Mouse (Mus musculus) embryonic fibroblast, embryonic 13.5 days (primary cell): ENCODE data around the gene Nod1. TPM values are rescaled to one million over a fixed set of nuclear protein-coding genes. Genes with fewer than 3 reads are reported as not detected.

Source experiments
- H3K27ac ChIP-seq: 2 replicates; pipeline ENCODE4 v1.5.1; 2012; ENCODE audit warnings: low read length, control low read depth, inconsistent platforms; ENCODE audit not compliant: insufficient read depth
- H3K4me1 ChIP-seq: 2 replicates; pipeline ENCODE4 v1.6.1; 2011; ENCODE audit warnings: low read length; ENCODE audit not compliant: control insufficient read depth, insufficient read depth
- H3K4me3 ChIP-seq: 2 replicates; pipeline ENCODE4 v1.5.1; 2011; ENCODE audit warnings: mild to moderate bottlenecking, control low read depth, low read length; ENCODE audit not compliant: insufficient read depth
- CTCF ChIP-seq: IDR thresholded peaks from 2 replicates; pipeline ENCODE4 v1.5.1; 2011; ENCODE audit warnings: mild to moderate bottlenecking, control low read depth, low read length, moderate library complexity, borderline replicate concordance; ENCODE audit not compliant: insufficient read depth
- POLR2A ChIP-seq: IDR thresholded peaks from 2 replicates; pipeline ENCODE4 v1.6.1; 2011; ENCODE audit warnings: low read depth, mild to moderate bottlenecking, control low read depth, low read length, moderate library complexity
- polyA plus RNA-seq: library from polyadenylated mRNA; stranded (reverse); fragments of >200 nt; gene quantifications from 2 replicates; pipeline ENCODE4 v1.2.4, GENCODE M21; 2011; ENCODE audit warnings: low read depth; ENCODE audit not compliant: missing spikeins, insufficient read length

Gene Nod1
- polyA plus RNA-seq, 1 experiment: 5.9 TPM

- H3K27ac ChIP-seq: no peak overlapping the region
- TF ChIP-seq CTCF: no peak
- no peak for TF ChIP-seq POLR2A
- H3K4me3 ChIP-seq: no peak overlapping the region
- H3K4me1 ChIP-seq: no peaks in the 10 kb centered on the region
Measured at GRCm38 (mm10) chr6:54927946-54928345, 44.5 kb downstream of the Nod1 start.

GRCm38 (mm10) chr6:54926899-54927298, 45.5 kb downstream of the Nod1 start:
- no peak for TF ChIP-seq POLR2A
- no peak for TF ChIP-seq CTCF
- Histone ChIP-seq H3K4me3 (no peak overlapping the region), H3K27ac (no peak overlapping the region), H3K4me1 (no peaks in the 10 kb centered on the region)

DNA sequence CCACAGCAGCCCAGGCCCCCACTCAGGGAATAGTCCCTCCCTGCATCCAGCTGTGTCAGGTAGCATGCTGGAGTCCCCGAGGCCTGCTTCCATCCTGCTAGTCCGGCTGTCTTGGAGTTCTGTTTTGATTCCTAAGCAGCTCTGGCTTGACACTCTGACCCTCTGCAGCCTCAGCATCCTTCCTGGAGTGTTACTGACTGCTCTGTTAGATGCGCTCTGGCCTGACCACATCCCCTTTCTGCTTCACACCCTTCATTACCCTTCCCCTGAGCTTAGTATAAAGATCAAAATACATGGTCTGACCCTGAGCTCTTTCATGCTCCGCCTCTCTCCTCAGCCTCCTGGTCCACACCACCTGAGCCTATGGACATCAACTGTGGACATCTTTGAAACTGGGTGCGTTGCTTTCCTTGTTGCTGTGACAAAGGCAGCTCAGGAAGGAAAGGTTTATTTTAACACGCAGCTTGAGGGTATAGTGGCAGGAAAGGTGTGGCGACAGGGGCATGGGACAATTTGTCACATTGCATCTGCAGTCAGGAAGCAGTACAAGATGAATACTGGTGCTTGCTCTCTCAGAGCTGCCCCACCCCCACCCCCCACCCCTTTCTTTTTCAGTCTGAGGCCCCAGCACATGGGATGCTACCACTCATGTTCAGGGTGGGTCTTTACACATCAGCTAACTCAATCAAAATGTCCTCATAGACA, 46.5 kb downstream of the Nod1 start:
- no peaks in the 10 kb centered on the region for H3K4me1 ChIP-seq
- no peak overlapping the region for H3K4me3 ChIP-seq
- no peak for TF ChIP-seq POLR2A
- TF ChIP-seq CTCF: no peak
- no peak overlapping the region for H3K27ac ChIP-seq

- no peaks in the 10 kb centered on the region for H3K4me1 ChIP-seq
- no peak overlapping the region for H3K4me3 ChIP-seq
- TF ChIP-seq POLR2A (no peak), CTCF (no peak)
- H3K27ac ChIP-seq: no peak overlapping the region
Measured at GRCm38 (mm10) chr6:54924538-54924937, 47.9 kb downstream of the Nod1 start.

DNA sequence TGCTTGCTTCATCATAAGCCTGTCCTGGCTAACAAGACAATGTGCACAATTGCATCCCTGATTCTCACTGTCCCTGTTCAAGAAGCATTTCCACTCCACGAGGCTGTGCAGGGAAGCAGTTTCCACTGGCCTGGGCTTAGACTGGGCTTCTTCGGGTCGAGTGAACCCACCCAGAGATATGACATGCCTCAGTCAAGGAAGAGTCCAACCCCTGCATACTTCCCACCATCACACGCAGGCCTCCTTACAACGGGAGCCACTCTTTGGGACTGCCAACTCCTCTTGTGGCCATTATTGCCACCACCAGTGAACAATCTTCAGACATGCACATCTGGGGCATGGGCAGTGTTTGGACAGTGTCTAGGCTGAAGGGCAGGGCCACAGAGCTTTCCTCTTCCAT, 53.9 kb downstream of the Nod1 start:
- H3K4me1 ChIP-seq: no peaks in the 10 kb centered on the region
- no peak overlapping the region for H3K4me3 ChIP-seq
- no peak overlapping the region for H3K27ac ChIP-seq
- no peak for TF ChIP-seq CTCF
- no peak for TF ChIP-seq POLR2A

GRCm38 (mm10) chr6:54917523-54917922, 54.9 kb downstream of the Nod1 start:
- Histone ChIP-seq H3K27ac (no peak overlapping the region), H3K4me3 (no peak overlapping the region), H3K4me1 (no peaks in the 10 kb centered on the region)
- TF ChIP-seq CTCF: peak; percentile 41; the same call in 1 of the 2 replicates
- no peak for TF ChIP-seq POLR2A

GRCm38 (mm10) chr6:54916941-54917340, 55.5 kb downstream of the Nod1 start:
- Histone ChIP-seq H3K27ac (no peak overlapping the region), H3K4me3 (no peak overlapping the region), H3K4me1 (no peaks in the 10 kb centered on the region)
- TF ChIP-seq POLR2A (no peak), CTCF (no peak)

DNA sequence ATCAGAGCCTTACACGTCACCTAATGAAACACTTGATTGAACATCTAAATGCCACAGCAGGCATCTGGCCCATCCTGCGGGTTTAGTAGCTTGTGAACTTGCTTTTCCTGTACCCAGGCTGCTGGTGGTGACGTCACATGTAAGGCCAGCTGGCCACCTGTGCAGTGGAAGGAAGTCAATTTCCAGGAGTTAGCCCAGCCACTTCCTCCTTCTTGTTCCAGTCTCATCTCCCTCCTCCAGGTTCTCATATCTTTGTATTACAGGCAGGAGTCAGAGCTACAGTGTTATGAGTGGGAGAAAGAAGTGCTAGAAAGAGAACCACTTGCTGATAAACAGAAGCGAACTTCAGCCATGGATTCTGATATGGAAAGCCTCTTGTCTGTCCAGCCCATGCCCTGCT, 56.2 kb downstream of the Nod1 start:
- TF ChIP-seq POLR2A: no peak
- no peak for TF ChIP-seq CTCF
- no peaks in the 10 kb centered on the region for H3K4me1 ChIP-seq
- no peak overlapping the region for H3K4me3 ChIP-seq
- no peak overlapping the region for H3K27ac ChIP-seq

- Histone ChIP-seq H3K4me1 (no peaks in the 10 kb centered on the region), H3K4me3 (no peak overlapping the region), H3K27ac (no peak overlapping the region)
- TF ChIP-seq POLR2A (no peak), CTCF (no peak)
Measured at GRCm38 (mm10) chr6:54914977-54915376, 57.4 kb downstream of the Nod1 start.

- H3K4me1 ChIP-seq: no peaks in the 10 kb centered on the region
- no peak overlapping the region for H3K27ac ChIP-seq
- H3K4me3 ChIP-seq: no peak overlapping the region
- TF ChIP-seq POLR2A (no peak), CTCF (no peak)
Measured at GRCm38 (mm10) chr6:54906053-54907040, 66.1 kb downstream of the Nod1 start.
